Mouse (Mus musculus) embryonic fibroblast, embryonic 13.5 days (primary cell): ENCODE results near the gene Csgalnact2. TPM values are rescaled to one million over a fixed set of nuclear protein-coding genes. Genes with fewer than 3 reads are reported as not detected.

Experiments used
- H3K27ac ChIP-seq: 2 replicates; pipeline ENCODE4 v1.5.1; 2012; ENCODE audit warnings: low read length, control low read depth, inconsistent platforms; ENCODE audit not compliant: insufficient read depth
- H3K4me1 ChIP-seq: 2 replicates; pipeline ENCODE4 v1.6.1; 2011; ENCODE audit warnings: low read length; ENCODE audit not compliant: control insufficient read depth, insufficient read depth
- H3K4me3 ChIP-seq: 2 replicates; pipeline ENCODE4 v1.5.1; 2011; ENCODE audit warnings: mild to moderate bottlenecking, control low read depth, low read length; ENCODE audit not compliant: insufficient read depth
- CTCF ChIP-seq: IDR thresholded peaks from 2 replicates; pipeline ENCODE4 v1.5.1; 2011; ENCODE audit warnings: mild to moderate bottlenecking, control low read depth, low read length, moderate library complexity, borderline replicate concordance; ENCODE audit not compliant: insufficient read depth
- POLR2A ChIP-seq: IDR thresholded peaks from 2 replicates; pipeline ENCODE4 v1.6.1; 2011; ENCODE audit warnings: low read depth, mild to moderate bottlenecking, control low read depth, low read length, moderate library complexity
- polyA plus RNA-seq: library from polyadenylated mRNA; stranded (reverse); fragments of >200 nt; gene quantifications from 2 replicates; pipeline ENCODE4 v1.2.4, GENCODE M21; 2011; ENCODE audit warnings: low read depth; ENCODE audit not compliant: missing spikeins, insufficient read length

The Csgalnact2 gene
- polyA plus RNA-seq, 1 experiment: 32.6 TPM

DNA sequence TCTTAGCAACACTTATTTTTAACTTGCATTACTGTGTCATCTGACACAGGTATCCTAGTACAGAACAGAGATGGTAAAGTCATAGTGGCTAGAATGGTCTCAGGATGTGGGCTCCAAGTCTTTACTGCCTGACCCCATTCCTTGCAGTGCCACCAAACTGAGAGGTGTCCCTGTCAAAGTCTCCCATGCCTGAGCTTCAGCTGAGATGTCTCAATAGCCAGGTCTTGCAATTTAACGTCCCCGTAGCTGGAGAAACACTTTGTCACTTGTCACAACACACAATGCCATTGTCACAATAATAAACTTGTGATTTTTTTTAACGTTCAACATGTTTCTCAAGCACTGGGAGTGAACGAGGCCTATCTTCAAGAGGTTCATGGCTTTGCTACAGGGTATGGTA is 11.2 kb upstream of the Csgalnact2 start:
- Histone ChIP-seq H3K4me1 (peaks cover 3% of the 10 kb centered on the region; the same call in 1 of the 2 replicates), H3K27ac (no peak overlapping the region), H3K4me3 (no peak overlapping the region)
- TF ChIP-seq CTCF (no peak), POLR2A (no peak)

DNA sequence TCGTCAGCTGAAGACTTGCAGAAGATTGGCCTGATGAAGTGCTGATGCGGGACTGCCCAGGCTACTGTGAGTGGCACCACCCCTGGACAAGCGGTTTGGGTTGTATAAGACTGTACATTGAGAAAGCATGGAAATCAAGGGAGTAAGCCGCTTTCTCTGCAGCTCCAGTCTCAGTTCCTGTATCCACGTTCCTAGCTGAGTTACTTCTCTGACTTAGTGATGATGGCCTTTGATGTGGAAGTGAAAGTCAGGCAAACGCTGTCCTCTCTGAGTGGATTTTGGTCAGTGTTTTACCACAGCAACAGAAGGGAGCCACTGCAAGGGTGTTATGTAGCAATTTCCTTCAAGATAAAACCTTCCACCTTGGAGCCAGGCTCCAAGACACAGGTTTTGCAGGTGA is 2.0 kb upstream of the Csgalnact2 start:
- Histone ChIP-seq H3K4me3 (no peak overlapping the region), H3K27ac (no peak overlapping the region), H3K4me1 (no peaks in the 10 kb centered on the region)
- TF ChIP-seq CTCF (no peak), POLR2A (no peak)

DNA sequence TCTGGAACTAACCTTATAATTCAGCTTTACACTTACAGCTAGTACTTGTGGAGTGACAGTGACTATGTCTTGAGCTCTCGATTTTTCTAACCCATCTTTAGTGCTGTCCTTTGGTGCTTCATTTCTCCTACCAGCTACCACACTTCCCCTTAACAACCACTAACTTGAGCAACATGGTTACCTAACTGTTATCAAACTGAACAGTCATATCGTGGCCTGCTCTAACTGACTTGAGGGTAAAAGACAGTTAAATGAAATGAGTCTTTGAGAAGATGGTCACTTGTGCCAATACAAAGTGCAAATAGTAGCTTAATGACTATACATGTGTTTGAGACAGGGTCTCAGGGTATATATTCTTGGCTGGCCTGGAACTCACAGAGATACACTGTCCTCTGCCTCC is 1.8 kb downstream of the Csgalnact2 start:
- no peak overlapping the region for H3K4me3 ChIP-seq
- H3K4me1 ChIP-seq: no peaks in the 10 kb centered on the region
- H3K27ac ChIP-seq: no peak overlapping the region
- TF ChIP-seq POLR2A: no peak
- no peak for TF ChIP-seq CTCF

DNA sequence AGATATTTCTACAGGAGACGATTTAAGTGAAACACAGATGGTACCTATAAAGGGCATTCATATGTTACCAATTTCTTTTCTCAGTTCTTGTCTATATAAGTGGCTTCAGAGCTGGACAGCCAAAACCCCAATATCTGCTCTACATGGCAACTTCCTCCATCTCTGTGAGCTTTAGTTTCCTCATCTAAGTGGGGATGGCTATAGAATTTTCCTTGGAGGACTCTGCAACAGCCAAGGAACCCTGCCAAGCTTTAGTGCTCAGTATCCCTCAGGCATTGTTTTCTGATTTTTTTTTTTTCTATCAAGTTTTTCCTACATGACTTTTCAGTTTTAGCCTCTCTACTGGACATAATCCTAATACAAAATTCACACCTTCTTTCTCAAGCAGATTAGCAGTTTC is 4.5 kb downstream of the Csgalnact2 start:
- no peak for TF ChIP-seq CTCF
- Histone ChIP-seq H3K4me1 (0 out of 2 replicates have a peak, but pooled peaks cover 2% of the 10 kb centered on the region), H3K27ac (no peak overlapping the region), H3K4me3 (no peak overlapping the region)

DNA sequence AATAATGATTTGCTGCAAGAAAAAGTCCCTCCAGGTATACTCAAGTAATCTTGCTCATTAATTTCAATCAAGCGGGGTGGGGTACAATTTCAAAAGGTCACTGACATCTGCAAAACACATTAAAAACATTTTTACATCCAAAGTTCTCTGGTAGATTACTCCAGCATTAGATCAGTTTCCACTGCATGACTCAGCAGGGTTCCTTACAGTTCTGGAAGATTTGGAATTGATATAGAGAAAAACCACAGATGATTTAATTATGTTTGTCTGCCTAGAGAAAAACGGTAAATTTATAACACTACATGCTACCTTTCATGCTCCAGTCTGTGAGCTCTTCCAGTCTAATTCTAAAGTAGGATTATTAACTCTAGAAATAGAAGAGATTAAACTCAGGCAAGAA is 8.9 kb downstream of the Csgalnact2 start:
- Histone ChIP-seq H3K27ac (peak overlapping the region; percentile 82), H3K4me1 (peaks cover 18% of the 10 kb centered on the region), H3K4me3 (no peak overlapping the region)
- TF ChIP-seq CTCF: no peak
- no peak for TF ChIP-seq POLR2A

DNA sequence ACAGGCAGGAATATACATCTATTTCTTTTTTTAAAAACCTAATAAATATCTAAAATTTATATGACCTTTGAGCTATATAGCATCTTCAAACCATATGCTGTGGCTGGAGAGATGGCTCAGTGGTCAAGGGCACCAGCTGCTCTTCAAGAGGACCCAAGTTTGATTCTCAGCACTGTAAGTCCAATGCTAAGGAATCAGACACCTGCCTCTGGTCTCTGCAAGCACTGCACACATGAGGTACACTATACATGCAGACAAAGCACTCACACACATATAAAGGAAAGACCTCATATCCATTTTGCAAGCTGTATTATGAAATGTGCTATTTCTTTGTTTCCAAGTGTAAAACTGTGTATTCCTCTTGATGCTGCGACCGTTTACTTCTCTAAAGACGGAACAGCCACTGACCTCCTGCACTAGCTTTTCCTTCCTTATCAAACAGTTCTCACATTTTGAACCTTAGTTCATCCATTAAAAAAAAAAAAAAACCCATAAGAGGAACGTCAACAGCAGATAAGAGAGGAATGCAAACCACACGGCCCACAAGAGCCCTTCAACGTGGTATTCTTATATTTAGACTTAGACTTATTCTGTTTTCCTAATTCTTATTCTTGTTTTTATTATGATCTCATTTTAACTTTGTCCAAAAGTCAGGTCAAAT is 11.0 kb downstream of the Csgalnact2 start:
- no peak for TF ChIP-seq CTCF
- no peak for TF ChIP-seq POLR2A
- no peak overlapping the region for H3K27ac ChIP-seq

DNA sequence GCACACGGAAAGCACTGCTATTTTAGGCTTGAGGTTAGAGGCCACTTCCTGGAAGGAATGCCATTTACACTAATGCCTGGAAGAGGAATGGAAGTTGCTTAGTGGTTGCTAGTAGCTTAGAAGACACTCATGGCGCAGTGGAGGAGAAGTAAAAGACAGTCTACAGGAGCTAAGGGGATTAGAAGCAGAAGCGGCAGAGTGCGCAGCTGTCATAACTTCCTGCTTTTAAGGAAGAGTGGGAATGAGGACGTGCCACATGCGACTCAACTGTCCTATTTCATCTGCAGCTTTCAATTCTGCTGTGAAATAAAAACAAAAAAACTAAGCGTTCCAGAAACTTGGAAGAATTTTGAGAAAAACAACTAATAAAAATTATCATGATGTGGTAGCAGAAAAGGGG is 11.7 kb downstream of the Csgalnact2 start:
- TF ChIP-seq POLR2A (no peak), CTCF (no peak)
- Histone ChIP-seq H3K4me3 (no peak overlapping the region), H3K27ac (peak overlapping the region; percentile 5; the same call in 1 of the 2 replicates), H3K4me1 (peaks cover 26% of the 10 kb centered on the region)

More for the DNA sequence above, 11.0 kb downstream of the Csgalnact2 start:
- Histone ChIP-seq H3K4me3 (no peak overlapping the region), H3K4me1 (peaks cover 21% of the 10 kb centered on the region)

DNA sequence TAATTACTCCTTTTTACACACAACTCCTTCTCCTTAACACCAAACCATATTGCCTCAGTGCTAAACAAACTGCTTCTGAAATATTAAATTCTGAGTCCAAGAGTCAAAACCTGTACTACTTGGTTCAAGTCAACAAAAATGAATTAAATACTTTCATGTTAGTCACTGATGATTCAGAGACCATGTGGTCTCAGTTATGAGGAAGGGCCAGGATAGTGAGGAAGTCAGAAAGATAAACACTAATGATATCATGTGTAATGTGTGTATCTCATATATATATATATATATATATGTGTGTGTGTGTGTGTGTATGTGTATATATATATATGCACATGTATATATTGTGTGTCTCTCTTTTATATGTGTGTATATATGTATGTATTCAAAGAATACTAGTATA is 12.4 kb downstream of the Csgalnact2 start:
- Histone ChIP-seq H3K27ac (no peak overlapping the region), H3K4me3 (no peak overlapping the region), H3K4me1 (peaks cover 29% of the 10 kb centered on the region)
- TF ChIP-seq CTCF (no peak), POLR2A (no peak)

DNA sequence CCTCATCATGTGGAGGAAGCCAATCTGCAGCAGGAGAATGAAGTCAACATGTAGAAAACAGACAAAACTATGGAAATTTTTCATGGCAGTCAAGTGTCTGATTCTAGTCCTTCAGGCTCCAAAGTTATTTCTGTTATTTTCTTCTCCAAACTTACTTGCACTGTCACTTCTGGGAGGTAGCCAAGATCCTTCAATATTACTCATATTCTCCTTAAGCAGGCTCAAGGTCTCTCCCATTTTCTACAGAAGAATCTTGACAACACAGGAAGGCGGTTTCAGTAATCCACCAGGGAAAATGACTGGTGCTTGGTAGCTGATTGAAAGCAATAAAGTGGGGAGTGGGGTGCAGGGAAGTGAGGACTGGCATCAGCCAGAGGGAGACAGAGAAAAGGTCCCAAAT is 16.2 kb downstream of the Csgalnact2 start:
- peaks cover 19% of the 10 kb centered on the region for H3K4me1 ChIP-seq
- H3K4me3 ChIP-seq: no peak overlapping the region
- peak overlapping the region; percentile 67 for H3K27ac ChIP-seq
- no peak for TF ChIP-seq CTCF

DNA sequence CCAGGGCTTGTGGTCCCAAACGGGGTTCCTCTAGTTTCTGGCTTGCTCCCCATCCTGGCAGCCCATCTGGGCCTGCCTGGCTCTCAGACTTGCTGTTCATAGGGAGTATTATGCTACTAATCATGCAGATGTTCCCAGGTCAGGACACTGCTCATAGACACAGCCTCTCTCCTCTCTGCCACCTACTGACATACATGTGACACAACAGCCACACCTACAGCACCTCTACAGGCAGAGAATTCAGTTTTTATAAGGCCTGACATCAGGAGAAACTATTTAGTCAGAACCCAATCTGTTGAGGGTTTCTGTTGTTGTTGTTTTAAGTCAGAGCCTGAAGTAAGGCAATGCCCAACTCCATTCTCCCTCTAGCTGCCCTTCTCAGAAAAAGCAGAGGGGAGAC is 27.1 kb downstream of the Csgalnact2 start:
- Histone ChIP-seq H3K4me3 (no peak overlapping the region), H3K27ac (no peak overlapping the region), H3K4me1 (no peaks in the 10 kb centered on the region)
- TF ChIP-seq POLR2A: no peak
- TF ChIP-seq CTCF: no peak
